Mouse (Mus musculus) E14TG2a.4 (cell line): Measurements from ENCODE around the gene Plekha7.

ENCODE experiments used
- CTCF ChIP-seq: conservative IDR thresholded peaks from 2 replicates; pipeline ENCODE4 v1.5.1; 2014; ENCODE audit warnings: low read length
- POU5F1 ChIP-seq: IDR thresholded peaks from 2 replicates; pipeline ENCODE4 v1.6.1; 2014; ENCODE audit warnings: low read length, borderline replicate concordance

- TF ChIP-seq CTCF (peak; percentile 41), POU5F1 (no peak)
These were observed 60.8 kb downstream of the Plekha7 start for GRCm38 (mm10) chr7:116247377-116247729.
